Mouse (Mus musculus) Muller cell, postnatal 12 days (primary cell): ENCODE results near the gene Pot1b.

Source experiments
- DNase-seq: peaks from one replicate; pipeline ENCODE4 v3.0.0-alpha.2; 2015; ENCODE audit errors: inconsistent ontology term

Gene Pot1b

DNA sequence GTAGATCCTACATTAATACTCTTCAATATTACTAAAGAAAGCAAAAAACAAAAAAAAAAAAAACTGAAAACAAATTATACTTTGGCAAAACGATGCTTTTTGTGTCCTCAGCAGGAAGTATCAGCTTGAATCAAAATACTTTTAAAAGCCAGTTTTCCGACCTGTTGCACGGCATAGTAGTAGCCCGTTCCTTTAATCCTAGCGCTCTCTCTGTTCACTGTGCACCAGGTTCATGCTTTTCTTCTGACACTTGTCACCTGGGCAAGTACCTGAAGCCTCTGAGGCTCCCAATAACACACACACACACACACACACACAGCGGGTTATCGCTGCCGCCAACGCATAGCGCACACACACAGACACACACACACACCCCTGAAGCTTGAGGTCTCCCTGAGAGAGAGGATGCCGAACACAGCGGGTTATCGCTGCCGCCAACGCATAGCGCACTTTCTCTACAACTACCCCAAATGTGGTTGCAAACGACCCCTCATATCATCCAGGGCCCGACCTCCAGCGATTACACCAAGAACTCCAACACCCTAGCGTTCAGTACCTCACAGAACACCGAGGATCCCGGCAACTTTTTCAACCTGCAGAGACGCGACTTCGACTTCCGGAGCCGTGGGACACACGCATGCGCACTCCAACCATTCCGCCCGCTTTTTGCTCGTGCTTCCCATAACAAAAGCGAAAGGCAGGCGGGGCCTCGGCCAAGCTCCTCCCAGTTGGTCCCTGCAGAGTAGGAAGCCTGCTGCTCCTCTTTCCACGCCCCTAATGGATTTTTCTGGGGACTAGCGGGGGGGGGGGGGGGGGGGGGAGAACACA lies at the start of gene Pot1b:
Gene Pot1b, minus strand, starts transcription at position 645 of the 828 bp plus-strand sequence.
- peak; percentile 98 for DNase-seq

- no peak for DNase-seq
Measured at GRCm38 (mm10) chr17:55751170-55751569, 38.7 kb upstream of the Pot1b start.

GRCm38 (mm10) chr17:55749786-55750185 lies 37.4 kb upstream of the Pot1b start, which contains the start of gene Adgre4:
TSS of gene Adgre4 (plus strand) at chr17:55749984.
- DNase-seq, result no peak

DNA sequence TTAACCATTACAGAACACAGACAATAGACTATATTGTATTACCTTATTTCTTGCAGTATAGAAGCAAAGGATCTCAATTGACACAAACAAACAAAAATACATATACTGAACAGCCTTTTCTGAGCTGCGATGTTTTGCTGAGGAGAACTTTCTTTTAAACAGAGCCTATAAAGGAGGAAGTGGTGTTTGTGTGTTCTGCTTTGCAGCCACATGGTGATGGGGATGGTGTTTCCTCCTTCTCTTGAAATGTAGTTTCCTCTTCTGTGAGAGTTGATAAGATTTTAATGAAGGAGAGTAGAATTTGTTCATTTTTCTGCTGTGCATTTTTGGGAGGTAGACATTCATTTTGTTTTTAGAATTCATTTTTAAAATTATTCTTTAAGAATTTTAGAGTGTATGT lies 24.2 kb upstream of the Pot1b start:
- no peak for DNase-seq

DNA sequence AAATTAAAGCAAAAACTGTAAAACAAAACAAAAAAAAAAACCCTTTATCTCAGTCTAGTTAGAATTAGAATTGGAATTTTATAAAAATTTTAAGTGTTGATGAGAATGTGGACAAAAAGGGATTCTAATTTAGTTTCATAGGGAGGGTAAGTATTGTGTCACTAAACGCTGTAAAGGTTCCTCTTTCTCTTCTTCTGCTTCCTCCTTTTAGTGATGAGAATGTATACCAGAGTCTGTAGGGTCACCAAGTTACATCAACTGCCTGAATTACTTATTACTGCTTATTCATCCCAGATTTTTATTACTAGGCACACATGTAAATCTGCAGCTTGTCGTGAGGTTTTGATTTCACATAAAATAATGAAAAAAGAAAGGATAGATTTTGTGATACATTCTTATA lies 13.8 kb upstream of the Pot1b start:
- DNase-seq, result no peak

GRCm38 (mm10) chr17:55722250-55722649 lies 9.8 kb upstream of the Pot1b start:
- no peak for DNase-seq

DNA sequence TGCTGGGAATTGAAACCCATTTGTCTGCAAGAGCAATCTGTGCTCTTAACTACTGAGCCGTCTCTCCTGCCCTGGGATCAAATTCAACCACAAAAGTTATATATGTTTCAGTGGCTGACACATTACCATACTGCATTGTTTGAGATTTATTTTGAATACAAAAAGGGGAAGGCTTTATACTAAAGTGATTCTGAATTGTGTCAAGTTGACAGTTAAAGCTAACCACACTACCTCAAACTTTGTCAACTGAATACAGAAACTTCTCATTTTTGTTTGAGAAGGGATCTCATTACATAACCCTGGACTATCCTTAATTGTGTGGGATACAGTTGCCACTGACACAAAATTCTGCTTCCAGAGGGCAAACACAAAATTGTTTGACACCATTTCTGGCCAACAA lies 8.8 kb upstream of the Pot1b start:
- no peak for DNase-seq

- no peak for DNase-seq
Measured at GRCm38 (mm10) chr17:55702865-55703264, 9.6 kb downstream of the Pot1b start.

GRCm38 (mm10) chr17:55702161-55702820 lies 10.1 kb downstream of the Pot1b start:
- DNase-seq, result peak; percentile 56

GRCm38 (mm10) chr17:55699388-55699787 lies 13.0 kb downstream of the Pot1b start:
- no peak for DNase-seq

- no peak for DNase-seq
Measured at GRCm38 (mm10) chr17:55661099-55661498, 51.3 kb downstream of the Pot1b start.

DNA sequence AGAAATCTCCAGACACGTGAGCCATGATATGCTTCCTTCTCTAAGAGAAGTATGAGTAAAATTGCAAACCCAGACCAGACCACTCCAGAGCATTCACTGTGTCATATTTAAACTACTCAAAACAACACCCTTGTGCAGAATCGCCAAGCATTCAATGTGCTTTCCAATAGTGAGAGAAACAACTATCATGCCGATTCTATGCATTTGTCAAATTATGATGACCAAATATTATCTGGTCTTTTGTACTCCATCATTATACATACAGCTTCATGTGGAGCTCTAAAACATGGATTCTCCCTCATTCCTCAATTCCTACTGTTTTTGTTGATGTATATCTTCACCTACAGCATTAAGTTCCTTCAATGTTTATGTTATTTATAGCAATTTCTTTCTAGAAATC lies 87.3 kb downstream of the Pot1b start, which contains the start of gene Vmn2r118:
Gene Vmn2r118, minus strand, starts transcription at position 101 of the 400 bp plus-strand sequence.
- no peak for DNase-seq
